Mouse (Mus musculus) embryonic stem cell, embryonic (primary cell): ENCODE measurements around the gene Gm13119.
"Not testable (repeated sequence)": the region's sequence is repeated elsewhere in the genome, so short reads cannot be mapped to it uniquely, and the experiment has no call there.

ENCODE experiments used
- CTCF ChIA-PET, 4 experiments: fragments of 300-600 bp in 2 of 4; fragments of 350-600 bp in 2 of 4; sonication (Branson Sonifier 250); formaldehyde crosslinking; loops; one replicate each; lab custom pipeline; 2022; ENCODE audit warnings: inconsistent platforms in 2 of 4; lab: Charles Lee
- POLR2A ChIA-PET, 4 experiments: fragments of 300-600 bp in 2 of 4; fragments of 350-600 bp in 2 of 4; sonication (Branson Sonifier 250); formaldehyde crosslinking; loops; one replicate each; lab custom pipeline; 2022; ENCODE audit warnings: antibody characterized with exemption in 4 of 4, inconsistent platforms in 1 of 4; lab: Charles Lee

Gene Gm13119

GRCm38 (mm10) chr4:144357642-144358041 is at the start of gene Gm13119:
Gene Gm13119 (plus strand): TSS chr4:144357942.
- POLR2A ChIA-PET, CTCF ChIA-PET: not testable (repeated sequence)

- POLR2A ChIA-PET: interaction anchor here in 3 of 4 experiments (0.7 to 1.7 kb wide), 5 partner anchors 91 to 900 kb away, joined by 3 to 7 read pairs (median 3); no protein-coding TSS in a partner anchor
- CTCF ChIA-PET: not testable (repeated sequence)
These were observed 44.9 kb upstream of the Gm13119 start for GRCm38 (mm10) chr4:144312666-144313460.

- POLR2A ChIA-PET: not testable (repeated sequence)
These were observed 27.8 kb upstream of the Gm13119 start, which contains the start of gene Gm13128 for GRCm38 (mm10) chr4:144329949-144330348. Gene Gm13128 (plus strand): TSS chr4:144330249.

GRCm38 (mm10) chr4:144335856-144336255 is 21.9 kb upstream of the Gm13119 start:
- POLR2A ChIA-PET: interaction anchor here in 1 of 4 experiments (0.7 kb wide), 1 partner anchor 8 kb away, joined by 3 read pairs; no protein-coding TSS in a partner anchor
- CTCF ChIA-PET: not testable (repeated sequence)

More at GRCm38 (mm10) chr4:144329949-144330348, 27.8 kb upstream of the Gm13119 start, which contains the start of gene Gm13128:
- CTCF ChIA-PET: not testable (repeated sequence)

- POLR2A ChIA-PET: interaction anchor here in 1 of 4 experiments (2.1 kb wide), 1 partner anchor 27 kb away, joined by 4 read pairs; no protein-coding TSS in a partner anchor
- CTCF ChIA-PET: no interaction called here
These were observed 20.2 kb downstream of the Gm13119 start, which contains the start of gene Pramef20 for GRCm38 (mm10) chr4:144377911-144378310. Gene Pramef20 (minus strand): TSS chr4:144377933.

GRCm38 (mm10) chr4:144396316-144396715 is 38.6 kb downstream of the Gm13119 start:
- ChIA-PET CTCF (interaction anchor here in 2 of 4 experiments (0.6 to 1.2 kb wide), 3 partner anchors 15 to 857 kb away, joined by 3 to 8 read pairs (median 3); no protein-coding TSS in a partner anchor), POLR2A (interaction anchor here in 2 of 4 experiments (0.6 to 2.0 kb wide), 7 partner anchors 8 to 178 kb away, joined by 3 to 7 read pairs (median 4); no protein-coding TSS in a partner anchor)

- CTCF ChIA-PET: no interaction called here
These were observed 45.0 kb downstream of the Gm13119 start for GRCm38 (mm10) chr4:144402712-144403111.

GRCm38 (mm10) chr4:144404456-144405086 is 46.8 kb downstream of the Gm13119 start:
- CTCF ChIA-PET: interaction anchor here in 2 of 4 experiments (0.6 to 1.1 kb wide), 3 partner anchors 487 to 1105 kb away, joined by 3 read pairs; partner anchors contain the start of gene Pdpn (in 1 of the 2)
- POLR2A ChIA-PET: interaction anchor here in 3 of 4 experiments (0.6 to 1.9 kb wide), 18 partner anchors 8 to 1434 kb away, joined by 3 to 7 read pairs (median 4); partner anchors contain the start of genes Pdpn (in 1 of the 3) and Pramef20 (in 1 of the 3)

More at GRCm38 (mm10) chr4:144402712-144403111, 45.0 kb downstream of the Gm13119 start:
- POLR2A ChIA-PET: no interaction called here

- CTCF ChIA-PET: interaction anchor here in 1 of 4 experiments (0.7 kb wide), 1 partner anchor 14 kb away, joined by 4 read pairs; no protein-coding TSS in a partner anchor
- POLR2A ChIA-PET: interaction anchor here in 1 of 4 experiments (0.7 to 1.3 kb wide), 2 partner anchors 14 to 46 kb away, joined by 3 read pairs; no protein-coding TSS in a partner anchor
These were observed 48.5 kb downstream of the Gm13119 start for GRCm38 (mm10) chr4:144406261-144406660.

- POLR2A ChIA-PET: no interaction called here
- CTCF ChIA-PET: no interaction called here
These were observed 50.5 kb downstream of the Gm13119 start, which contains the start of gene Pramef12 for GRCm38 (mm10) chr4:144408290-144408689. Gene Pramef12 (minus strand): TSS chr4:144408464.
